Mouse (Mus musculus) embryo, embryonic 10 days (tissue): ENCODE results near the gene Naaa.

ENCODE experiments used
- DNase-seq: peaks from one replicate; pipeline ENCODE4 v3.0.0-alpha.2; 2015; ENCODE audit warnings: low spot score

The Naaa gene

DNA sequence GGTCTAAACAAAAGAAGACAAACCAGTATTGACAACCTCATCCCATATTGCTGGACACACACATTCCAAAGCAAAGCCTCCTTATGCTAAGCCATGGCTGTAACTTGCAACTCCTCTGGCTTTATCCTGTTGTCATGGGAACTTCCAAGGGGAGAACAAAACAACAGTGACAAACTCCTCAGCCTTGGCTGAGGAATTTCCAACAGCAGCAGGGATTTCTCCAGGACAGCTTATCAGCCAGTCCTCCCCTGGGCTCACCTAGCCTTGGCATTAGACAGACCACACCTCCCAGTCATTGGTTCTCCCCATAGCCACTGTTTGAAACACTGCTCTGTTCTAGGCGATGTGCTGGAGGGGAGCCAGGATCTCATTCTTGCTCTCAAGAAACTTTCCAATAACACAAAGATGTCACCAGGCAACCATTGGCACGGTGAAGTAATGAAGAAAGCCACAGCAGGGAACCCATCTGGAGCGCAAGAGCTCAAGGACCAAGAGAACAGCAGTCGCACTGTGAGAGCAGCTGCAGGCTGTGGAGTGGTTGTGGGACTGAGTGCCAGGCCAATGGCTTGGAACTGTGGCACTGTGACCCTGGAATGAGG is 14.1 kb downstream of the Naaa start:
- DNase-seq, result peak; percentile 47

DNA sequence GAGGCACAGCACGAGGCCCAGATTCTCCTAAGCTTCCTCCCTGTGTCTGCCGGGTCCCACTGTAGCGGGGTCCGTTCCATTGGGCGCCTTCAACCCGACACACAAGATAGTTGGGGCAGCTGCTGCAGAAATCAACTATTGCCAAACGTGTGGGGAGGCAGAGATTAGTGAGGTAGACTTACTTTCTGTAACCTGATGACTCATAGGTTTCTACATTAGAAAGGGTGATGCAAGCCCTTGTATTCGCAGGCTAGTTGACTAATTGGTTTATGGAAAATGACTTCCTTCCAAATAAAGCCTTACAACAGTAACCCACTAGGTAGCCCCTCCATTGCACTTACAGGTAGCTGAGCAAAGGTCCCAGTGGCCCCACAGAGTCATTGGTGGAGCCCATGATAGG is 15.3 kb downstream of the Naaa start:
- no peak for DNase-seq

DNA sequence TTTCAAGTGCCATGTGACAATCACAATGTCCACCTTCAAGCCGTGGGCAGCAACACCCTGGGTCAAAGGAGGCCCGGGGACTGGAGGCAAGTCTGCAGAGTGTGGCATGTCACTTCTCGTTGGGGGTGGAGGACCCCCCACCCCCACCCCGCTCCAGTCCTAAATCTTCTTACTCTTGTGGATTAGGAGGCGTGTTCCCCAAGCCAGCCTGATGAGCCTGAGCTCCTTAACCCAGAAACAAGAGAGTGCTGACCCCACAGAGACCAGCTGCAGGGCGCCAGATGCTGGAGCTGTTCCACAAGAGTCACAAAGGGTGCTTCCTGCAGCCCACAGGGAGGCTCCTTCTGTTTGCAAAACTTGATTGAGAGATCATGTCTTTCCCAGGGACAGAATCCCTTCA is 21.8 kb downstream of the Naaa start, which contains the start of gene Ppef2:
Gene Ppef2, minus strand, starts transcription at position 61 of the 400 bp plus-strand sequence.
- DNase-seq, result peak; percentile 60

DNA sequence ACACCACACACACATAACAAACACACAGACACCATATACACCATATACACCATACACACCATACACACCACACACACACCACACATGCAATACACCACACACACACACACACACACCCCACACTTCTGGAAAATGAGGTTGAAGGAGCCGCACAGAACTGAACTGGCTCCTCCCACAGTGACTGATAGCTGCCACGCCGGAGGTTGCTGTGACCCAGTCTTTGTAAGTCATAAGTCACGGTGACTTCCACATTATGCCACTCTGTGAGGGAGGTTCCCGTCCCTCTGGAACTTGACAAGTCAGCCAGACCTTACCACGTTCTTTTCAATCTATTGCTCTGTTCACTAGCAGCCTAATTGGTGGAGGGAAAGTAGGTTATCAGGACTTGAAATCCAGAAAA is 23.5 kb downstream of the Naaa start:
- no peak for DNase-seq

DNA sequence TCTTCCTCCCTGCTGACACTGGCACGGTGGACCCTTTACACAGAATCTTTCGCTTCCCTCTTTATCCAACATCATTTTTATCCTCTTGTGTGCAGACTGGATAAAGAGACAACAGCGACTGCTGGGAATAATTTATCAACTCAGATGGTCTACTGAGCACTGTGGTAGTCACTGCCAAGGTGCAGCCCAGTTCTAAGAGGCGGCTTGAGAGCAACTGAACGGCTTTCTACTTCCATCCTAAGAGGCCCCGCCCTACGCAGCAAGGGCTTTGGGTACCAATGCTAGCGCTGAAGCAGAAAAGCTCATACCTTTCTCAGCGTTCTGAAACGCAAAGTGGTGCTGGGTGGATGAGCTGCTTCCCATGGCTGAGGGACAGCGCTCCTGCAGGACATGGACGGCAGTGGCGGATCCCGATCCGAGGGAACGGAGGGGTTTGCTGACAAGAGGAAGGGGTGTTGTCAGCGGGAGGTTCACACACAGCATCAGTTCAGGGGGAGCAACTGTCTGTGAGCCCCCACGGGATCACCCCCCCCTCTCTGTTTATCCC is 25.1 kb downstream of the Naaa start:
- DNase-seq, result peak; percentile 74

DNA sequence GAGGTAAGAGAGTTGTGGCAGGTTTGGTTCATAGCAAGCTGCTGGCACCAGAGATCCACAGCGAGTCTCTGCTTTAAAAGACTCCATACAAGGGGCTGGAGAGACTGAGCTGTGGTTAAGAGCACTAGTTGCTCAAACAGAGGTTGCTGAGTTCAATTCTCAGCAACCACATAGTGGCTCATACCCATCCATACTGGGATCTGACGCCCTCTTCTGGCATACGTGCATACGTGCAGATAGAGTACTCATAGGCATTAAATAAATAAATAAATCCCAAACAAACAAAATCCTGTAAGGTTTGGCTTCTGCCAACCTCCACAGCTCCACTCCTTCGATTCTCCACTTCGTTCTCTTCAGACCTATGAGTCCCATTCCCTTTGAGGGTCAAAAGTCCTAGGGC is 25.9 kb downstream of the Naaa start:
- DNase-seq, result no peak

DNA sequence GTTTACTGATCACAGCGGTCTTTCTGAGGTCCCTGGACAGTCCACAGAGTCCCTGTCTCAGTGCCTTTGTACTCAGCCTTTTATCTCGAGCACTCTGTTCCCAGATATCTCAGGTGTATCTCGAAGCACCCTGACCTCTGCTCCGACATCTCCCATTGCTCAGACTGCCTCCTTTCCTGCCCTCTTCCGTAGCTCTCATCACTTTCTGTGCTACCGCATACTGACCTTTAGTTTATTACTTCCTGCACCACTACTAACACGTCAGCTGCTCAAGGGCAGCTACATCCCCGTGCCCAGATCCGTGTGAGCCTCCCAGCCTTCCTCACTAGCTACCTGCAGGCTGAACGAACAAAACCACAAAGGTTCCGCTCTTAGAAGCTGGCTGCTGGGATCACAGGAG is 29.4 kb downstream of the Naaa start:
- DNase-seq, result no peak

DNA sequence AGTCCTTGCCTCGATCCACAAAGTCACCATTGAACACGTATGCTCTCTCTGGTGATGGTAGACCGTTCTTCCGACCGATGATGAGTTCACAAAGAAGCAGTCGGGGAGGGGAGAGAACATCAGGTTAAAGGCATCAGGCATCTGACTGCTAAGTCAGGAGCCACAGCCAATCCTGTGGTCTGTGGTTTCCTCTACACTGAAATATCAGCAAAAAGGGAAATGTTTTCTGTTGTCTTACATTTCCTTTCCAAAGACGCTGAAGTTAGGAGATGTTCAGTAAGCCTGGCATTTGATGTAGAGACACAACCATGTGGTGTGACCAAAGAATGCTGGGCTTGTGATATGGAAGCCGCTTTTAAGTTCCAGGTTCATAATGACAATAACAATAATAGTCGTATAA is 32.5 kb downstream of the Naaa start:
- DNase-seq, result no peak

DNA sequence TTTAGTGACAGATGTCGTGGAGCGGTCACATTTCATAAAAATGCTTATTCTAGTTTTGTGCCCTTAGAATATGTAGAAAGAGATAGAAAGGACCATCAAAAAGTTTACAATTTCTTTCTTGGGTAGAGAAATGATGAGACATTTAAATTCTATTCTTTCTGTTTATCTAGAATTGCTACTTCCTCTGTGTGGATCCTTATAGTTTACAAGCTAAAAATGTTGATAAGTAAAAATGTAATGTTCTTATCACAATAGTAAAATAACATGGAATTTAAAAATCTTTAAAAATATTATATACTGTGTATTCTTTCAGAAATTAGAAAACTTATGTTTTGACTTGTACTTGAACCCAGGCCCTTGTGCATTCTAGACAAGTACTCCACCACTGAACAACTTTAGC is 33.1 kb downstream of the Naaa start:
- DNase-seq, result no peak

DNA sequence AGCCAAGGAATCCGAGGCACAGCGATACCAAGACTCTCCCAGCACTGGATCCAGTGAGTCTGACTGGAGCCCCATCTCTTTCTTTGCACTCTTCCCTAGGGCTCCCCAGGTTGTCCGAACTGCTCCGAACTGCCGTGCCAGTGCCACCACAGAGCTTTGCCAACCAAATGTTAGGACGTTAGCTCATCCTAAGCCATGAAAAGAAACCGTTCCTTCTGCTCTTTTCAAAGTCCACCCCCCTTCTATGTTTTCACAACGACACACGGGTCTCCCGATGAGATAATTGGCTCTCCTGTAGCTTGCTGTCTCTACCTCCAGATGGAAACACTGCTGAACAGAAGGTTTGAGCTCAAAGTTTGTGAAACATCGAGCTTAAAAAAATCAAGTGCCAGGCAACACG is 37.2 kb downstream of the Naaa start:
- no peak for DNase-seq

DNA sequence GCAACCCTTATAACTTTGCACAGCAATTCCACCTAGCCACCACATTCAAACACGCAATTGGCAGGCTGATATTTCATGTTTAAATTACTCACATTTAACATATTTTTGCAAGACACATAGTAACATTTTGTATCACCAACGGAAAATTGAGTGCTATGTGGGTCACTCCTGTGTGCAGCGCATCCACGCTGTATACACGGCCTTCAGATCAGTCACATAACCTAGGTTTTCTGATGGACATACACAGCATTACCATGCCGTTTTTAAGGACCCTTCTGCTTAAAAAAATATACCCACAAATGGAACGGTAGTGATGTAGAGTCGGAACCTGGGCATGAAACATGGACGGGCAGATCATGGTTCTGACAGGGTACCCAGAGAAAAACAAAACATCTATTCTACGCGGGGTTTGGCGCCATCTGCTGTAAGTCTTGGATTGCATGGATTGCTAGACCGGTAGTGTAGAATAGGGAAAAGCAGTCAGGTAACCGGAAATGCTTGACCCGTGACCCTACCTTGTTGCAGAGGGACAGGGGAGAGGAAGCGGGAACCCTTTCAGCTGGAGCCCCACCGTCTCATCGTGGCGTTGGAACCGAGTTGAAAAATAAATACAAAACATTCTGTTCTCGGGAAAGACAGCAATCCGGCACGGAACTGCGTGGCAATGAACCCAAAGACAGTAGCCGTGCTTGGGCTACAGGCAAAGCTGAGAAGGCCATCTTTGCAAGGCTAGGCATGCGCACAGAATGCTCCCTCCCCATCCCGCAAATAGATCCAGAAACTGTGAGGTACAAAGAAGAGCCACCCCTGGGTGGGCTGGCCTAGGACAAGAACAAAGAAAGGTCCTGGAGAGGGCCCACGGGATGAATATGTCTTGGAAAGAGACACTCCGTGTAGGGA is 38.4 kb downstream of the Naaa start:
- DNase-seq, result peak; percentile 84

DNA sequence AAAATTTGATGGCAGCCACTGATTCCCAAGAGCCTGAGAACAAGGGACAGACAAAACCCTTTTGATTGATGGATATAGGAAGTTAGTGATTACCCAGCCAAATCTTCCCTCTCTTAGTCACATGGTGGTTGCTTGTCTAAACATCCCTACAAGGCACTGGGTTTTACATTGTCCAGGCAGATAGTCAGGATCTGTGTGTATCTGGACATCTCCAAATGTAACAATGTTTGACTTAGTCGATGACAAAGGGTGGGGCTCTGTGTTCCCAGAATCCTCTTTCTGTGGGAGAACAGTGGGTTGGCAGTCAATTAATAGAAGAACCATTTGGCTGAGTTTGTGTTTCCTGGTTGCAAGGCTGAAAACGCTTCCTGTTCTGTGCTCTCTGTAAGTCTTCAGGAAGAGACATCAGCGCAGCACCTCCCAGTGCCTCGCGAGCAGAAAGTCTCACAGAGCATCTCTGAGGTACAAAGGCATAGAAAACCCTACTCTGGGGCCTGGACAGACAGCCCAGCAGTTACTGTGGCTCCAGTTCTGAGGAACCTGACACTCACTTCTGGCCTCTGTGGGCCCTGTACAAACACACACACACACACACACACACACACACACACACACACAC is 42.9 kb downstream of the Naaa start:
- no peak for DNase-seq

DNA sequence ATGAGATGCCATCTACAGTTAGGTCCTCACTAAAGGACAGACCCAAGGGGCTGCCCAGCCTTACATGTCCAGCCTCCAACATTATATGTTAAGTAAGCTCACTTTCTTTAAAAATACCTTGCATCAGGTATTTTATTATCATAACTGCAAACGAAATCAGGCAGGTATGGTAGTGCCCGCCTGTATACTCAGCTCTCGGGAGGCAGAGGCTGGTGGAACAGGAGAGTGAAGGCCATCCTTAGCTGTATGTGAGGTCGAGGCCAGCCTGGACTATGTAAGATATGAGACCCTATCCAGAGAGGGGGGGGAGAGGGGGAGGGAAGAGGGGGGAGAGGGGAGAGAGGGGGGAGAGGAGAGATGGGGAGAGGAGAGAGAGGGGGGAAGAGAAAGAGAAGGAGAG is 44.6 kb downstream of the Naaa start:
- no peak for DNase-seq

DNA sequence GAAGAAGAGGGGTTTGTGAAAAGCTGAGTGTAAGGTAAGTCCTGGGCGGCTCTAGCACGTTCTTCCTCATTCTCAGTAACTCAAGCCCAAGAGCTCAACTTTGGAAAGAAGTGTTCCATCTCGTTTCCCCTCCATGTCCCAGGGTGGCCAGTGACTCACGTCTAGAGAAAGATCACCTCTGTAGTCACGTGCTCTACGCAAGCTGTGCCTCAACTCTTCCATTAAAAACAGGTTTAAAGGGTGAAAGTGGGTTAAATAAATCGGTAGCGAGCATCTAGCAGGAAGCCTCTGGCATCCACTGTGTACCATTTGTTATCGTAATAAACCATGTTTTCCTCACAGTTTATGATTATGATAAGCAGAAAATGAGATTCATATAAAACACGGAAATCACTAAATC is 46.1 kb downstream of the Naaa start:
- DNase-seq, result no peak

DNA sequence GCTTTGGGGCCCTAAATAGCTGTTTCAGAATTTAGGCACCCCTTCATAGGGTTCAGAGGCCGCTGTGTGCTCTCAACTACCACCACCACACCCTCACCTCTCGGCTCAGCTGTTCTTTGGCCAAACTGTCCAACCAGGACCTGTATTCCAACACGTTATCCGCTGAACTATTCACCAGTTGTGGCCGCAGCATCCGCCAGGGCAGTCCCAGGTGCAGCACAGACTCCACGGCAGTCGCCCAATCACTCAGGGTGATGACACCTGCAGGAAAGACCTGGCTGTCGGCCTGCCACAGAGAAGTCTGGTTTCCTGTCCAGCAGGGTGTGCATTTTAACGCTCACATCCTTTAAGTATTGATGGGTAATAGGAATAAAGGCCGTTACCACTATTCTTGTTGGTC is 47.7 kb downstream of the Naaa start:
- no peak for DNase-seq

DNA sequence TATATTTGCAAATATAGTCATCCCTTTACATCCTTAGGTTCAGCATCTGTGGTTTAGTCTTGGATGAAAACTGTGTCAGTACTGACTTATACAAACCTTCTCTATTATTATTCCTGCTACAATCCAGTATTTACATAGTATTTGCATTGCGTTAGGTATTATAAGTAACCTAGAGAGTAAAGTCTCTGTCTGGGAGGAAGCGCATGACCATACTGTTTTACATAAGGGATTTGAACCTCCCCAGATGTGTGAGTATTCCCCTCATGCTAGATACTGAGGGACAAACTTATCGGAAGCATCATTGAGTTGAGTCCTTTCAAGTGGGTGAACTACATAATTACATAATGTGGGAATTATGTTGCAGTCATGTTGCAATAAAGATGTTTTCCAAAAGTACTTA is 48.5 kb downstream of the Naaa start:
- no peak for DNase-seq

DNA sequence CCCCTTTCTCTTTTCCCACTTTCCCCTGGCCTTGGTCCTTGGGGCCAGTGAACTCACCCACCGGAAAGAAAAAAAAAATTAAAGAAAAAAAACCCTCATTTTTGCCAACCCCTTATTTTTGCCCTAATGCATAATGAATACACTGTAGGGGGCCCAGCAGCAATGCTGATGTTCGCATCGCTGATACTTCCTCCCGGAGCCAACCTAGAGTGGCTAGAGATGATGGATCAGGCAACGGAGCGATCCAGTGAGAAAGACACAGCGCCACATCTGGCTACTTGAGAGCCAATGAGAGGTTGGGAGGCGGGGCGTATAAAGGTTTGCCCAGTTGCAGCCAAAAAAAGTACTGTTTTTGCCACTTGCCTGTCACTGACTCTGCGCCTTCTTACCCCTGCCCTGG is 49.2 kb downstream of the Naaa start:
- DNase-seq, result peak; percentile 41

DNA sequence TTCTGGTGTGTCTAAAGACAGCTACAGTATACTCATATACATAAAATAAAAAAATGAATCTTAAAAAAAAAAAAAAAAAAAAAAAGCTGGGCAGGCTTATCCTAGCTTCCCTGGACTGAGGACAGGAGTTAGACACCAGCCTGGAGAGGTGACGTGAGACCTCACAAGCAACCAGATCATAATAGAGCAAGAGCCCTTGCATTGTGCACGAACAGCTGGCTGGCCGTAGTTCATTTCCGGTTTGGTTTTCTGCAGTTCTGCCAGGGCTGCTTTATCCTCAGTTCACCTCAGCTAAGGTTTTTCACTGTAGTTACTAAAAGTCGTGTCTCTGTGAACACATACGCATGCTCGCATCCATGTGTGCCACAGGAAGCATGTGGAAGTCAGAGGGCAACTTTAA is 50.2 kb downstream of the Naaa start:
- DNase-seq, result no peak

DNA sequence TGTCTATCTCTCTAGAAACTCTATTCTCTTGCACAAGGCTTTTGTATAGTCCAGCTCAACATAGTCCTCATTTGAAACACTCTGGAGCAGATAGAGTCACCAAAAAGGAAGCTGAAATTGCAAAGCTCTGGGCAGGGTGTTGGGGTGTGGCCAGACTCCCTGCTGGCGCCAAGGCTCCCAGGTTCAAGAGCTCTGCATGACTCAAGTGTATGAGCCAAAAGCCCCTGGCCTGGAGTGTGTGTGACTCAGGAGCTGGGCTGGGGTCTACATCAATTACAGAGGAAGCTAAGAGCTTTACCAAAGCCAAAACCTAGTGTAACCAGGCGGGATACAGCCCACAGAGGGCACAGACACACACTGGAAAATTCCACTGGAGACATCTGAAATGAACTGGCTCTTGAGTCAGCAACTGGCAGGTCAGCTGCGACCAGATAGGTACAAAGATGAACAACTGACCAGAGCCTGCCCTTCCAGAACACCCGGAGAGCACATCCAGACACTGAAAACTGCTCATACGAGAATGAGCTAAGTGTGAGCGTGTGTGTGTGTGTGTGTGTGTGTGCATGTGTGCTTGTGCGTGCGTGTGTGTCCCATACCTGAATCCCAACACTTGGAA is 57.6 kb downstream of the Naaa start:
- no peak for DNase-seq

DNA sequence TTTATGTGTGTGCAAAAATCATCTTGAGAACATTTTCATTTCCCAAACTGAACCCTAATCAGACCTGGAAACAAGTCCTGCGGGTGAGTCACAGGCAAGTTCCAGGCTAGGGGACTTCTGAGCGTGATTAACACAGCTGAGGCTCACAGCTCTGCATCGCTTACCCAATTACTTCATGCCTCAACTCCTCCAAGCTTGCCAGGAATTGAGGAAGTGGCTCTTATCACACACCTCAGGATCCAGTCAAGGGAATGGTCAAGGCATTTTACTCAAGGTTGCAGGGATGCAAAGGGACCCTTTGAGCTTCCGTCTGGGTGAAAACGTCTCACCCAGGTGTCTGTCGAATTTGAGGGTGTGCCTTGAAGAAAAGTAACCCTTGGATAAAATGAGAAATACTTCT is 58.1 kb downstream of the Naaa start:
- no peak for DNase-seq

DNA sequence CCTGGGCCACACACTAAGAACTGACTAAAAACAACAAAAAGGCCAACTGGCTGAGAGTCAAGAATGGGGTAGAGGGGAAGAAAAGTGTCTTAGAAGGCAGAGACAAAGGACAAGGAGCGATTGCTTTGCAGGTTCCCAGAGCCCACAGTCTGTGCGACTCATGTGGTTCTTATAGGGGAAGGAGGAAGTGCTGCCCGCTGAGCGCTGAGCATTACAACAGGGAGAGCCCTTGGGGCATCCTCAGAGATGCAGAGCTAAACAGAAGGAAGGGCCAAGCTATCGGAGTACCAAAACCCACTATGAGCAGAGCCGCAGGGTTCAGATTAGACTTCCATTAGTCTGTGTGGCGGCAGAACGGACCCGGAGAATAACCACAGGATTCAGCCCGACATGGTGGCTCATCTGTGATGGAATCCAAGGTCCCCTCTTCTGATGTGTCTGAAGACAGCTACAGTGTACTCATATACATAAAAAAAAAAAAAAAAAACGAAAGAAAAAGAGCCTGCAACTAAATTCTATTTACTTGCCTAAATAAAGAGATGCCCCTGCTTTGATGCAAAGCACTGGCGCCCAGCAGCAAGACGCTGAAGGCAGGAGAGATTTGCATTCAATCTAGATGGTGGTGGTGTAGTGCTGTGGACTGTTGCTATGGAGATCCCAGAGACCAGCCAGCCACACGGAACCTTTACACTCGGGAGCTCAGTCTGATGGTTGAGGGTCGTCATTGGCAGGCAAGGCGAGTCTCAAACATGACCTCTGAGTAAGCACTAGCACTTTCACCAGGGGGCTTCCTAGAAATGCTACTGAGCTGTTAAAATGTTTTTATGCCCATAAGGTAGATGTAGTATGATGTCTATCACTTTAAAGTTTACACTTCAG is 58.8 kb downstream of the Naaa start:
- DNase-seq, result no peak

DNA sequence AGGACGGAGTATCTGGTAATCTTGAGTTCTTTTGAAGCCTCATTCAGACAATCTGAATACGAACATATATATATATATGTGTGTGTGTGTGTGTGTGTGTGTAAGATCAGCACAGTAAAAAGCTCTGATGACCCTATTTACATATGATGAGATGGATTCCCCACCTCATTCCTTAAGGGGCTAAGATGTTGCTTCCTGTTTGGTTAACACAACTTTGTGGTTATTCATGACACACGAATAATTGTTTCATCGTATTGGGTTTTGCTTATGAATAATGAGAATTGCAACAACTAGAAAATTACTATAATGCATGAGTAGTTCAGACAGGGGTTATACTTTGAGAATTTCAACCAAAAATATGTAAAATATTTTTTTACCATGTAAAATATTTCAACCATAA is 62.7 kb downstream of the Naaa start, which contains the start of gene U90926:
Gene U90926, minus strand, starts transcription at position 101 of the 400 bp plus-strand sequence.
- no peak for DNase-seq
